Mouse (Mus musculus) embryonic fibroblast, embryonic 13.5 days (primary cell): ENCODE results near the gene Panx2. TPM values are rescaled to one million over a fixed set of nuclear protein-coding genes. Genes with fewer than 3 reads are reported as not detected.

Source experiments
- H3K27ac ChIP-seq: 2 replicates; pipeline ENCODE4 v1.5.1; 2012; ENCODE audit warnings: low read length, control low read depth, inconsistent platforms; ENCODE audit not compliant: insufficient read depth
- H3K4me1 ChIP-seq: 2 replicates; pipeline ENCODE4 v1.6.1; 2011; ENCODE audit warnings: low read length; ENCODE audit not compliant: control insufficient read depth, insufficient read depth
- H3K4me3 ChIP-seq: 2 replicates; pipeline ENCODE4 v1.5.1; 2011; ENCODE audit warnings: mild to moderate bottlenecking, control low read depth, low read length; ENCODE audit not compliant: insufficient read depth
- CTCF ChIP-seq: IDR thresholded peaks from 2 replicates; pipeline ENCODE4 v1.5.1; 2011; ENCODE audit warnings: mild to moderate bottlenecking, control low read depth, low read length, moderate library complexity, borderline replicate concordance; ENCODE audit not compliant: insufficient read depth
- POLR2A ChIP-seq: IDR thresholded peaks from 2 replicates; pipeline ENCODE4 v1.6.1; 2011; ENCODE audit warnings: low read depth, mild to moderate bottlenecking, control low read depth, low read length, moderate library complexity
- polyA plus RNA-seq: library from polyadenylated mRNA; stranded (reverse); fragments of >200 nt; gene quantifications from 2 replicates; pipeline ENCODE4 v1.2.4, GENCODE M21; 2011; ENCODE audit warnings: low read depth; ENCODE audit not compliant: missing spikeins, insufficient read length

Panx2 gene
- polyA plus RNA-seq, 1 experiment, result not detected

DNA sequence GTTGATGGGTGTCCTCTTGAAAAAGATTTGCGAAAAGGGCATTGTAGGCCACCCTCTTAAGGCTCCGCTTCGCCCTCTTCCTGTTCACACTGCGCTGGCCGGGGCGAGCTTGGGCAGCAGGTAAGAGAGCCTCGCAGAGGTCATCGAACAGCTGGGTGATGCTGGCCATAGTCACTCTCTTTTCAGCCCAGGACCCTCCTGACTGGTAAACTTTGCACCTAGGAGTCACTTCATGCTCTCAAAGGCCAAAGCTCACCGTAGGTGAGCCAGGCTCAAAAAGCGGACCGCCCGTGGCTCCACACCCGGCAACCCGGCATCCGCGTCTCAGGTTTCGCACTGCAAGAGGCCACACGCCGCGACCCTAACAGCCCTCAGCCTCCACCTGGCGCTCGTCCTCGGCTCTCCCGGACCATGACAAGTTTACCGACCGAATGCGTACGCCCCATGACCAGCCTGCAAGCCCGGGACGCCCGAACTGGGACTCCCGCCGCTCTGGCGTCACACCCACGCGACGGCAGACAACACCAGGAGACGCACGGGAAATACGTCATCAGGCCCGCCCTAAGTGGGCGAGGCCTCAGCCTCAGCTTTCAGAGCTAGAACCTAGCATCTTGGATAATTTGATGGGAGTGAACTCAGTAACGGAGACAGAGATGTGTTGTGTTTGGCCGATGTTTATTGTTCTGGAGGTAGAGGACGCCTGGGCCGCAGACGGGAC lies 63.3 kb downstream of the Panx2 start, which contains the start of gene Tubgcp6:
Gene Tubgcp6, minus strand, starts transcription at position 464 of the 718 bp plus-strand sequence.
- TF ChIP-seq CTCF (no peak), POLR2A (peak; percentile 78)
- H3K4me3 ChIP-seq, result peak within 1 kb of the TSS; percentile 87
- H3K4me1 ChIP-seq, result peaks cover 8% of the 10 kb centered on the region
- H3K27ac ChIP-seq, result no peak within 1 kb of the TSS

Other genes starting within 250 kb of the Panx2 start
- 9.1 and 13.0 TPM in 2 replicates for gene Alg12, start 240.4 kb upstream of the Panx2 start, polyA plus RNA-seq
- 29.6 and 34.6 TPM in 2 replicates for gene Creld2, start 240.1 kb upstream of the Panx2 start, polyA plus RNA-seq
- gene Pim3, start 197.5 kb upstream of the Panx2 start, polyA plus RNA-seq, result 9.6 and 11.6 TPM in 2 replicates
- not detected in 2 replicates for gene Ttll8, start 105.3 kb upstream of the Panx2 start, polyA plus RNA-seq
- 0.79 TPM in 1 of 2 replicates, not detected in the other for gene Mlc1, start 80.7 kb upstream of the Panx2 start, polyA plus RNA-seq
- not detected in 2 replicates for gene Mov10l1, start 76.8 kb upstream of the Panx2 start, polyA plus RNA-seq
- gene Trabd, start 15.4 kb downstream of the Panx2 start, polyA plus RNA-seq, result 18.1 and 20.5 TPM in 2 replicates
- gene Selenoo, start 29.4 kb downstream of the Panx2 start, polyA plus RNA-seq, result 14.5 and 17.6 TPM in 2 replicates
- 13.5 and 14.2 TPM in 2 replicates for gene Tubgcp6, start 63.4 kb downstream of the Panx2 start, polyA plus RNA-seq
- gene Hdac10, start 69.0 kb downstream of the Panx2 start, polyA plus RNA-seq, result 6.4 and 7.2 TPM in 2 replicates
- gene Mapk12, start 81.0 kb downstream of the Panx2 start, polyA plus RNA-seq, result 10.1 and 16.4 TPM in 2 replicates
- gene Mapk11, start 89.9 kb downstream of the Panx2 start, polyA plus RNA-seq, result 7.3 and 10.8 TPM in 2 replicates
- 194 and 237 TPM in 2 replicates for gene Plxnb2, start 121.1 kb downstream of the Panx2 start, polyA plus RNA-seq
- 3.1 and 4.2 TPM in 2 replicates for gene Dennd6b, start 136.8 kb downstream of the Panx2 start, polyA plus RNA-seq
- 32.4 and 43.1 TPM in 2 replicates for gene Ppp6r2, start 151.8 kb downstream of the Panx2 start, polyA plus RNA-seq